Mouse (Mus musculus) hindlimb bud, embryonic 11.5 days (tissue): ENCODE data around the gene Ctsk.

Experiments
- DNase-seq: peaks from one replicate; pipeline ENCODE4 v3.0.0-alpha.2; 2012; ENCODE audit warnings: low read depth, low spot score; ENCODE audit errors: extremely low spot score

Ctsk gene

GRCm38 (mm10) chr3:95499024-95499423 lies at the start of gene Ctsk:
Gene Ctsk, plus strand, starts transcription at chr3:95499256.
- no peak for DNase-seq

- DNase-seq: peak; percentile 33
Measured at GRCm38 (mm10) chr3:95450408-95450807, 48.6 kb upstream of the Ctsk start.

- DNase-seq: no peak
Measured at GRCm38 (mm10) chr3:95450915-95451314, 48.1 kb upstream of the Ctsk start.

- no peak for DNase-seq
Measured at GRCm38 (mm10) chr3:95456367-95456766, 42.7 kb upstream of the Ctsk start.

- DNase-seq: no peak
Measured at GRCm38 (mm10) chr3:95457758-95458157, 41.3 kb upstream of the Ctsk start.

GRCm38 (mm10) chr3:95459381-95459780 lies 39.7 kb upstream of the Ctsk start:
- no peak for DNase-seq

- DNase-seq: no peak
Measured at GRCm38 (mm10) chr3:95463852-95464251, 35.2 kb upstream of the Ctsk start.

- no peak for DNase-seq
Measured at GRCm38 (mm10) chr3:95478966-95479365, 20.1 kb upstream of the Ctsk start.

- DNase-seq: no peak
Measured at GRCm38 (mm10) chr3:95486421-95486820, 12.6 kb upstream of the Ctsk start.

- no peak for DNase-seq
Measured at GRCm38 (mm10) chr3:95488679-95489078, 10.4 kb upstream of the Ctsk start.

- no peak for DNase-seq
Measured at GRCm38 (mm10) chr3:95490238-95490637, 8.8 kb upstream of the Ctsk start.

- DNase-seq: no peak
Measured at GRCm38 (mm10) chr3:95494342-95494741, 4.7 kb upstream of the Ctsk start.

- no peak for DNase-seq
Measured at GRCm38 (mm10) chr3:95498229-95498628, 827 bp upstream of the Ctsk start.

GRCm38 (mm10) chr3:95499496-95500140 lies 562 bp downstream of the Ctsk start:
- DNase-seq: no peak

- no peak for DNase-seq
Measured at GRCm38 (mm10) chr3:95502312-95502711, 3.3 kb downstream of the Ctsk start.

- no peak for DNase-seq
Measured at GRCm38 (mm10) chr3:95509348-95509747, 10.3 kb downstream of the Ctsk start.

- DNase-seq: no peak
Measured at GRCm38 (mm10) chr3:95511611-95512180, 12.6 kb downstream of the Ctsk start.

GRCm38 (mm10) chr3:95516614-95517041 lies 17.6 kb downstream of the Ctsk start:
- no peak for DNase-seq

GRCm38 (mm10) chr3:95517493-95517898 lies 18.4 kb downstream of the Ctsk start:
- DNase-seq: no peak

GRCm38 (mm10) chr3:95518891-95519290 lies 19.8 kb downstream of the Ctsk start:
- no peak for DNase-seq

- no peak for DNase-seq
Measured at GRCm38 (mm10) chr3:95519315-95519714, 20.3 kb downstream of the Ctsk start.

GRCm38 (mm10) chr3:95520100-95520499 lies 21.0 kb downstream of the Ctsk start:
- no peak for DNase-seq

GRCm38 (mm10) chr3:95521168-95521567 lies 22.1 kb downstream of the Ctsk start:
- DNase-seq: no peak
